Mouse (Mus musculus): ENCODE data around the gene Myrip. TPM values are rescaled to one million over a fixed set of nuclear protein-coding genes. Genes with fewer than 3 reads are reported as not detected.

Gene Myrip
- polyA plus RNA-seq, 1 experiment from 2014 or later = 0.94 TPM

DNA sequence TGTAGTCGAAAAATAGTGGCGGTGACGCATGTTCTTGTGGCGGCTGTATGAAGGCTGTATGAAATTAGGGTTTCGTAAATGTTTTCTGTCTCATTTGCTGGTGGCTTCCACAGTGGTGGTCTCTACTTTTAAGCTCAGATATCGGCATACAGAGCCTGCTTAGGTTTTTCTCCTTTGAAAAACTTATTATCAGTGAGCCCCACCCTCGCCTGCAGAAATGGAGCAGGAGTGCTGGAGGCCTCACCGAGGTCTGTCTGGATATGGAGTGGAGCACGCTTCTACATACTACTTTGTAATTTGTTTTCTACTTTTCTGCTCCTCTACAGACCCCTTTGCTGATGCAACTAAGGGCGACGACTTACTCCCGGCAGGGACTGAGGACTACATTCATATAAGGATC, 192.5 kb downstream of the Myrip start:
- H3K27me3 ChIP-seq (replicated peaks; ENCODE audit: control insufficient read depth, insufficient read depth, low read length) = no peaks in the 10 kb centered on the region
- WGBS = 71% methylated on average over 12 of the region's 12 CpGs
- peak overlapping the region; percentile 87 for H3K4me2 ChIP-seq (ENCODE audit: low read depth, low read length)
- H3K9ac ChIP-seq (ENCODE audit: low read depth, low read length) = peak overlapping the region; percentile 98
- ATAC-seq = no peak
- H3K4me3 ChIP-seq (ENCODE audit: low read length) = peak overlapping the region; percentile 99
- H3K27ac ChIP-seq (ENCODE audit: low read length) = no peak overlapping the region; the same call in 1 of the 2 replicates
- H3K4me1 ChIP-seq (ENCODE audit: control insufficient read depth, insufficient read depth, low read length) = peaks cover 9% of the 10 kb centered on the region
- H3K36me3 ChIP-seq (ENCODE audit: control insufficient read depth, insufficient read depth, low read length) = peaks cover 13% of the 10 kb centered on the region
- H3K9me3 ChIP-seq (ENCODE audit: control insufficient read depth, low read length) = no peaks in the 10 kb centered on the region

DNA sequence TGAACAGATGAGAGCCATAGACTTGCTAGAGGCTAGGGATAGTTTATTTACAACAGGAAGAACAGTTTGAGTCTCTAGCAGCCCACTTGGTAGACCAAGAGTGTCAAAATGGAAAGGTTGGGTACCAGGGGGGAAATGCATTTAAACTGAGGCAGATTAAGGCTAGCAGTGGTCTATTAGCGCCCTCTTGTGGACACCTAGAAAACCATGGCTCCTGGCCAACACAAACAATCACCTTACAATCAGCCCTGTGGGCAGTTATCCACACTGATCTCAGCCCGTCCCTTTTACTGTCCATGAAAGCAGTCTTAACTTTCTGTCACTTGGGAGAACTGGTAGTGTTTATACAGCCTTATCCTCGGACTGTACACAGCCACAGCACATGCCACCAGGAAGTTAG, 195.4 kb downstream of the Myrip start:
- Histone ChIP-seq H3K9ac (ENCODE audit: low read depth, low read length) (no peak overlapping the region), H3K36me3 (ENCODE audit: control insufficient read depth, insufficient read depth, low read length) (peaks cover 13% of the 10 kb centered on the region), H3K27me3 (replicated peaks; ENCODE audit: control insufficient read depth, insufficient read depth, low read length) (no peaks in the 10 kb centered on the region), H3K4me3 (ENCODE audit: low read length) (no peak overlapping the region), H3K4me1 (ENCODE audit: control insufficient read depth, insufficient read depth, low read length) (peaks cover 9% of the 10 kb centered on the region), H3K4me2 (ENCODE audit: low read depth, low read length) (no peak overlapping the region), H3K9me3 (ENCODE audit: control insufficient read depth, low read length) (no peaks in the 10 kb centered on the region), H3K27ac (ENCODE audit: low read length) (no peak overlapping the region)
- ATAC-seq = peak; percentile 28; the same call in 1 of the 2 replicates
- 5% methylated on average over 3 of the region's 3 CpGs for WGBS

DNA sequence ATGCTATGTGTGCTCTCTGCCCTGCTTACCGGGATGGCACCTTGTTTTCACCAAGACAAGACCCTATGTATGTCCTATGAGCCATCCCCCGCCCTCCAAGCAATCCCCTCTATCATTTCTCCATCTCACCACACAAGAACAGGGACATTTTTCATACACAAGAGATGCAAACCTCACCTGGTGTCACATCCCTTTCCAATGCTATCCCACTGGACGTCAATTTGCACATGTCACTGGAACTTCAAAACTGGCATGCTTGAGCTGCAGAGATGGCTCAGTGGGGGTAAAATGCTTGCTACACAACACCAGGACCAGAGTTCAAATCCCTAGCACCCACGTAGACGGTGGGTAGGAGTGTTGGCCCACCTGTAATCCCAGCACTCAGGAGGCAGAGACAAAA, 196.7 kb downstream of the Myrip start:
- H3K9me3 ChIP-seq (ENCODE audit: control insufficient read depth, low read length) = no peaks in the 10 kb centered on the region
- peaks cover 13% of the 10 kb centered on the region for H3K36me3 ChIP-seq (ENCODE audit: control insufficient read depth, insufficient read depth, low read length)
- no peak for ATAC-seq
- H3K9ac ChIP-seq (ENCODE audit: low read depth, low read length) = no peak overlapping the region
- peaks cover 9% of the 10 kb centered on the region for H3K4me1 ChIP-seq (ENCODE audit: control insufficient read depth, insufficient read depth, low read length)
- H3K4me3 ChIP-seq (ENCODE audit: low read length) = no peak overlapping the region
- WGBS = 84% methylated on average over 5 of the region's 5 CpGs
- no peak overlapping the region for H3K4me2 ChIP-seq (ENCODE audit: low read depth, low read length)
- H3K27ac ChIP-seq (ENCODE audit: low read length) = no peak overlapping the region
- H3K27me3 ChIP-seq (replicated peaks; ENCODE audit: control insufficient read depth, insufficient read depth, low read length) = no peaks in the 10 kb centered on the region

DNA sequence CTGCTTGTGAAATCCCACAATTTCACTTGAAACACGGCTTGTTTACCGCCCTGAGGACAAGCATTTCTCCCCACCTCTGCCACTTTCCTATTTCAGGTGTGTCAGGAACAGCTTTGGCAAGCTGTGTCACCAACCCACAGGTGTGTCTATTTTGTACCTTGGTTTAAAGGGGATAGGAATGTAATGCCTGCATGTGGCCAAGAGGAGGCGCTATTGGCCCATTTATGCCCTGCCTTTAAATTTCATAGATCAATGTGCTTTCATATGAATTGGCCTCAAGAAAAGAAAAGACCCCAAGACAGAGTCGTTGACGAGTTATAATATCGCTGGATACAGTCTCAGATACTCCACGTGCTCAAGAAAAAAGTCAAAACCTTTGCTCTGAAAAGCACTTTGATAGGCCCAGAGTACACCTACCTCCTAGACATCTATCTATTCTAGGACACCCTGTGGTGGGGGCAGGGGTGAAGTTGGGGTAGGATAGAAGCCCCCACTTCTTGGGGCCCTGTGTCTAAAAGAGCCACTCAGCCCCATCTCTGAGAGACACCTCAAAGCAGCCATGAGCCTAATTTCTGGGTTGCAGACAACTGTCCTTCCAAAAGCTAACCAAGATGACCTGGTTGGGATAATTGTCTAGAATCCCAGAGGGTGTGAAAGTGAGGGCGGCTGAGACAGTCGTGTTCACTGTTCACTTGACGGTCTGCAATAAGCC, 200.0 kb downstream of the Myrip start:
- 32% methylated on average over 10 of the region's 10 CpGs for WGBS
- no peaks in the 10 kb centered on the region for H3K4me1 ChIP-seq (ENCODE audit: control insufficient read depth, insufficient read depth, low read length)
- 0 out of 2 replicates have a peak, but pooled peaks have one; percentile 3 for ATAC-seq
- no peaks in the 10 kb centered on the region for H3K27me3 ChIP-seq (replicated peaks; ENCODE audit: control insufficient read depth, insufficient read depth, low read length)
- no peak overlapping the region for H3K4me2 ChIP-seq (ENCODE audit: low read depth, low read length)
- no peaks in the 10 kb centered on the region for H3K36me3 ChIP-seq (ENCODE audit: control insufficient read depth, insufficient read depth, low read length)
- H3K9me3 ChIP-seq (ENCODE audit: control insufficient read depth, low read length) = peaks cover under 1% of the 10 kb centered on the region; the same call in 1 of the 2 replicates
- no peak overlapping the region for H3K9ac ChIP-seq (ENCODE audit: low read depth, low read length)
- no peak overlapping the region for H3K27ac ChIP-seq (ENCODE audit: low read length)
- H3K4me3 ChIP-seq (ENCODE audit: low read length) = no peak overlapping the region

DNA sequence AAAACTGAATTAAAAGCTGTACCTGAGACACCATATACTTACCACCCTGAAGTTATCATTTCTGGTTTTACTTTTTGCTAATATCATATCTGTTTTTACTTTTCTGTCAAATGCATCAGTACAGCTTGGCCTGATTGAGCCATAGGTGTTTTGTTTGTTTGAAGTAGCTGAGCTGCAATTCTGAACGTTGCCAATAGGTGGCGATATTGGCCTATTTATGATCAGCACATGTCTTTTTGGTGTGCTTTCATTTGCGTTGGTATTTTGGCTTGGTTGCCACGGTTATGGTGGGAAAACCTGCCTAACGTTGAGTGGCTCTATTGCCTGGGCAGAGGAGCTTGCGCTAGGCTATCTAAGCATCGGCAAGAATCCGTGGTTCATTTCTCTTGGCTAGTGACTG, 200.7 kb downstream of the Myrip start:
- Histone ChIP-seq H3K9me3 (ENCODE audit: control insufficient read depth, low read length) (peaks cover 4% of the 10 kb centered on the region; the same call in 1 of the 2 replicates), H3K36me3 (ENCODE audit: control insufficient read depth, insufficient read depth, low read length) (no peaks in the 10 kb centered on the region), H3K4me3 (ENCODE audit: low read length) (no peak overlapping the region), H3K4me2 (ENCODE audit: low read depth, low read length) (no peak overlapping the region), H3K9ac (ENCODE audit: low read depth, low read length) (no peak overlapping the region), H3K27me3 (replicated peaks; ENCODE audit: control insufficient read depth, insufficient read depth, low read length) (no peaks in the 10 kb centered on the region), H3K4me1 (ENCODE audit: control insufficient read depth, insufficient read depth, low read length) (no peaks in the 10 kb centered on the region), H3K27ac (ENCODE audit: low read length) (no peak overlapping the region)
- peak; percentile 38; the same call in 1 of the 2 replicates for ATAC-seq
- WGBS = 7% methylated on average over 8 of the region's 8 CpGs

DNA sequence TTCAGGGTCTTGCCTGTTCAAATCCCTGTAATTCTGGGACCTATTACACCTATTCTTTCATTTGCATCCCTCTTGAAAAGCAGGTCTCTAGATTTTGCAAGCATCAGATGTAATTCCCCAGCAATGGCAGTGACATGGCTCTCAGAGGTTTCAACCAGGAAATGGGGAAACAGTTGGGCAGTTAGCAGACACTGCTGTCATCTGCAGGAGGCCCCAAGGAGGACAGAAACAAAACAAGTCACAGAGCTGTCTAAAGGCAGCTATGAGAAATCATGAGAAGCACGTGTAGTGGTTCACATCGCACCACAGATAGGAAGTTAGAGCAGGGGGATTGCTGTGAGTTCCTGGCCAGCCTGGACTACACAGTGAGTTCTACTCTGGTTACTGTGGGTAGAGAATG, 203.1 kb downstream of the Myrip start:
- Histone ChIP-seq H3K36me3 (ENCODE audit: control insufficient read depth, insufficient read depth, low read length) (no peaks in the 10 kb centered on the region), H3K9me3 (ENCODE audit: control insufficient read depth, low read length) (peaks cover 4% of the 10 kb centered on the region; the same call in 1 of the 2 replicates), H3K27ac (ENCODE audit: low read length) (no peak overlapping the region), H3K4me2 (ENCODE audit: low read depth, low read length) (no peak overlapping the region), H3K4me3 (ENCODE audit: low read length) (no peak overlapping the region), H3K9ac (ENCODE audit: low read depth, low read length) (no peak overlapping the region), H3K27me3 (replicated peaks; ENCODE audit: control insufficient read depth, insufficient read depth, low read length) (no peaks in the 10 kb centered on the region), H3K4me1 (ENCODE audit: control insufficient read depth, insufficient read depth, low read length) (no peaks in the 10 kb centered on the region)
- no peak for ATAC-seq
- 77% methylated on average over 2 of the region's 2 CpGs for WGBS

DNA sequence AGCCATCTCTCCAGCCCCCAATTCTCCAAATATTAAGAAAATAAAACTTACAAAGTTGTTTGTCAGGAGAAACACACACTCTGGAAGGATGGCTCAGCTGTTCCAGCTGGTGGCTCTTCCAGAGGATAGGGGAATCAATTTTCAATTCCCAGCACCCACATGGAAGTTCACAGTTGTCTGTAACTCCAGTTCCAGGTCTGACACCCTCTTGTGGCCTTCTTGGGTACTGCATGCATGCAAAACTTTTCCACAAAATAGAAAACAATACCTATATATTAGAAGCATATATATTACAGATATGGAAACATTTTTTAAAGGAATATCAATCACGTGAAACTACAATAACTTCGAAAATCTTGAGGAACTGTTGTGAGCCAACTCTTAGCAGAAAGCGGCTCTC, 210.5 kb downstream of the Myrip start:
- H3K4me3 ChIP-seq (ENCODE audit: low read length) = no peak overlapping the region
- ATAC-seq = no peak
- H3K36me3 ChIP-seq (ENCODE audit: control insufficient read depth, insufficient read depth, low read length) = no peaks in the 10 kb centered on the region
- 80% methylated on average over 3 of the region's 3 CpGs for WGBS
- no peaks in the 10 kb centered on the region for H3K4me1 ChIP-seq (ENCODE audit: control insufficient read depth, insufficient read depth, low read length)
- no peak overlapping the region for H3K27ac ChIP-seq (ENCODE audit: low read length)
- no peaks in the 10 kb centered on the region for H3K9me3 ChIP-seq (ENCODE audit: control insufficient read depth, low read length)
- H3K27me3 ChIP-seq (replicated peaks; ENCODE audit: control insufficient read depth, insufficient read depth, low read length) = no peaks in the 10 kb centered on the region
- H3K4me2 ChIP-seq (ENCODE audit: low read depth, low read length) = no peak overlapping the region
- no peak overlapping the region for H3K9ac ChIP-seq (ENCODE audit: low read depth, low read length)

DNA sequence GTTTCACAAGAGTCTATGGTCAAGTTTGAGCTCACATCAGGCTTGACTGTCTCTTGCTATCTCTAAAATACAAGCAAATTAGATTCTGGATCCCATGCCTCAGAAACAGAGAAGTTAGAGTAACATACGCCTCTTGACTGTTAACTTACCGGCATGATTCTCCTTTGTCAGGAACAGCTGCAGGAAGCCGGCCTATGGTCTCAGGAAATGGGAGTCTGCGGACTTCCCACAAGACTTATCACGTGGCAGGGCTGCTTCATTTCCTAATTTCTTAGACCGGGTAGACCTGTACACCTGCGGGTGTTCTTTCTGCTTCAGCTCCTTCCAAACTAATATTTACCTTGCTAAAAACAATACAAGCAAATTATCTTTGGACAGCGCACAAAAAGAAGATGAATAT, 215.4 kb downstream of the Myrip start:
- H3K27me3 ChIP-seq (replicated peaks; ENCODE audit: control insufficient read depth, insufficient read depth, low read length) = no peaks in the 10 kb centered on the region
- H3K36me3 ChIP-seq (ENCODE audit: control insufficient read depth, insufficient read depth, low read length) = no peaks in the 10 kb centered on the region
- 80% methylated on average over 8 of the region's 8 CpGs for WGBS
- no peak overlapping the region for H3K9ac ChIP-seq (ENCODE audit: low read depth, low read length)
- H3K4me1 ChIP-seq (ENCODE audit: control insufficient read depth, insufficient read depth, low read length) = no peaks in the 10 kb centered on the region
- ATAC-seq = no peak
- H3K27ac ChIP-seq (ENCODE audit: low read length) = no peak overlapping the region
- no peak overlapping the region for H3K4me3 ChIP-seq (ENCODE audit: low read length)
- no peak overlapping the region for H3K4me2 ChIP-seq (ENCODE audit: low read depth, low read length)
- H3K9me3 ChIP-seq (ENCODE audit: control insufficient read depth, low read length) = no peaks in the 10 kb centered on the region

DNA sequence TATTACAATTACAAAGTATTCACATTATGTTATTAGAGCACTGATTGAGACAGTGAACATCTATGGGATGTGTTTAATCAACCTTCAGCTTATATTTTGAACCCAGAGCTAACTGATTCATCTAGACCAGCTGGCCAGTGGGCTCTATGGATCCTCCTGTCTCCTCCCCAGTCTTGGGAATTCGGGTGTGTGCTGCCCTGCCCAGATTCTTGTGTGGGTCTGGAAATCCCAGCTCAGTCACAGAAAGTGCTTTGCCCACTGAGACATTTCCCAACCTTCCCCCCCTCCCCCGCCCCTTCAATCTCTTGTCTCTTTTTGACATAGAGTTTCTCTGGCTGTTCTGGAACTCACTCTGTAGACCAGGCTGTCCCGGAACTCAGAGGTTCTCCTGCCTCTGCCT, 217.6 kb downstream of the Myrip start:
- Histone ChIP-seq H3K9me3 (ENCODE audit: control insufficient read depth, low read length) (no peaks in the 10 kb centered on the region), H3K27me3 (replicated peaks; ENCODE audit: control insufficient read depth, insufficient read depth, low read length) (no peaks in the 10 kb centered on the region), H3K4me3 (ENCODE audit: low read length) (no peak overlapping the region), H3K4me2 (ENCODE audit: low read depth, low read length) (no peak overlapping the region), H3K27ac (ENCODE audit: low read length) (no peak overlapping the region), H3K9ac (ENCODE audit: low read depth, low read length) (no peak overlapping the region), H3K36me3 (ENCODE audit: control insufficient read depth, insufficient read depth, low read length) (no peaks in the 10 kb centered on the region), H3K4me1 (ENCODE audit: control insufficient read depth, insufficient read depth, low read length) (no peaks in the 10 kb centered on the region)
- WGBS = 76% methylated on average over 3 of the region's 3 CpGs
- ATAC-seq = no peak
